Mouse (Mus musculus) adrenal gland, postnatal 14 days (tissue): ENCODE results near the gene Kmo. TPM values are rescaled to one million over a fixed set of nuclear protein-coding genes. Genes with fewer than 3 reads are reported as not detected.

ENCODE experiments used
- DNase-seq: peaks from one replicate; pipeline ENCODE4 v3.0.0; 2021; ENCODE audit warnings: mixed read lengths
- long read RNA-seq, 2 experiments: library from polyadenylated mRNA; stranded (forward); transcript quantifications; one replicate each; pipeline ENCODE4 v2.0.0; 2021
- total RNA-seq: library from RNA; stranded (reverse); gene quantifications from 2 replicates; pipeline ENCODE4 v1.2.3, GENCODE M21; 2021

Kmo gene
- 3.5 and 11.5 TPM in 2 replicates for total RNA-seq
- long read RNA-seq, experiment 1, partial matches to known transcripts: 0 of 6 reads
- long read RNA-seq, experiment 1, other reads (novel, unspliced or antisense): 5 of 6 reads
- long read RNA-seq, experiment 2, partial matches to known transcripts: 0 of 9 reads
- long read RNA-seq, experiment 2, other reads (novel, unspliced or antisense): 5 of 9 reads

DNA sequence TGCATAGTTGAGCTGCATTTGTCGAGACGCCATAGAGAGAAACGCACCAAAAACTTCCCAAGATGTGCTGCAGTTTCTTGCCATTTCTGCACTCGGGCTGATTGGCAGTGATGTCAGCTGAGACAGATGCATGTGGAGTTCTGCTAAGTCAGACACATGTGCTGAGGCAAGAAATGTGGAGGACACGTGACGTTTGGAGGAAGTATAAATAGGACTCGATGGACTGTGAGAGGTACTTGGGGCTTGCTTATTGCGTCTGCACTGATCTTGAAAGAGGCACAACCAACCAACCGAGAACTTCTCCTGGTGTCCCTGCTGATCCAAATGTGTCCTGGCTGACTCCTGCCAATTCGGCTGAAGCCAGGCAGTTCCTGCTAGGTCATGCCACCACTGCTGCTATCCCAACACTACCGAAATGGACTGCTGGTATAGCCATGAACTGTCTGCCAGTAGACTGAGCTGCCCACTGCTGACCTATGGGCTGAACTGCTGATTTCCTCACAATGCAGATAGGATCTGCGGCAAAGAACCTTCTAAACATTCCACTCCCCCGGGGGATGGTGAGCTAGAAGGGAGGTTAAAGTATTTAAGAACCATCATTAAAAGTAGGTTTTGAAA is at the start of gene Kmo:
Gene Kmo (plus strand): TSS at position 568 of the 618 bp plus-strand sequence.
- no peak for DNase-seq

- DNase-seq: no peak
Measured at GRCm38 (mm10) chr1:175574129-175574528, 46.1 kb upstream of the Kmo start.

DNA sequence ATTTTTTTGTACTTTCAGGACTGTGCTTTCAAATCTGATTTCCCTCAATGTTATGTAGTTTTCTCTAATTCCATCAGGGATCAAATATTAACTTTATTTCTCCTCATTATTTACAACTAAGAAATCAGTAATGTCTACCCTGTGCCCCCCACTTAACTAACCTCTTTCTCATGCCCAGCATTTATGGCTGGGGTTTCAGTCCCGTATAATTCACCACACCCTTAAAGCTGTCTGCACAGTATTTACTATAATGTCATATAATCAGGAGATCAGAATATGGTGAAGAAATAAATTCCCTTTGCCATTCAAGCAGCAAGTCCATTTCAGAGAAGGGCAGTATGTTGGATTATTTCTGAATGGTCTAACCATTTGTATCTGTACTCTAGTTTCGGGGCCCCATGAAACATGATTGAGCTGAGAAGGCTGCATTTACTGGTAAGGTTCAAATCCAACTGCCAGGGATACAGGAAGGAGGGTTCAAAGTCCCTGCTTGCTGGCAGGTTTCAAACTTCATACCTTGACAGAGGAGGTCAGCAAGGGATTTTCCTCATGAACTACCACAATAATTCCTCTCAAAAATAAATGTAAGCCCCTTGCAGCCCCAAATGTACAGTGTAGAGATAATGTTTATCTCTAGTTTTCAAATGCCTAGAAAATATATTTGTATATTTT is 41.6 kb upstream of the Kmo start:
- DNase-seq: no peak

- DNase-seq: no peak
Measured at GRCm38 (mm10) chr1:175579598-175580235, 40.5 kb upstream of the Kmo start.

DNA sequence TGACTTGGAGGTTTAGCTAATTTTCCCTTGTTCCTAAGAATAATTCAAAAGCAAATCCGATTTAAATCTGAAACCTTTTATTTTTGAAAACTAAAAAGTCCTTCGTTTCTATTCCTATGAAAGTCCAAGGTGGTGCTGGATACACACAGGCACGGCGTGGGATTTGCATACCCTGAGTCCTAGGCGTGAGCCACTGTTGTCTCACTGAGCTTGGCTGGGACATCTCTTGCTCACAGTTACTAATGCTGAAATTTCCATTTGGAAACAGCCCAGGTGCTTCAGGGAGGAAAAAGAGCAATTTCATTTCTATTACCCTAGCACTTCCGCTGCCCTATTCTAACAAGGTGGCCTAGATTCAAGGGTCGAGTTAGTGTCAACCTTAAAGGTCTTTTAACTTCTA is 39.8 kb upstream of the Kmo start:
- DNase-seq: no peak

DNA sequence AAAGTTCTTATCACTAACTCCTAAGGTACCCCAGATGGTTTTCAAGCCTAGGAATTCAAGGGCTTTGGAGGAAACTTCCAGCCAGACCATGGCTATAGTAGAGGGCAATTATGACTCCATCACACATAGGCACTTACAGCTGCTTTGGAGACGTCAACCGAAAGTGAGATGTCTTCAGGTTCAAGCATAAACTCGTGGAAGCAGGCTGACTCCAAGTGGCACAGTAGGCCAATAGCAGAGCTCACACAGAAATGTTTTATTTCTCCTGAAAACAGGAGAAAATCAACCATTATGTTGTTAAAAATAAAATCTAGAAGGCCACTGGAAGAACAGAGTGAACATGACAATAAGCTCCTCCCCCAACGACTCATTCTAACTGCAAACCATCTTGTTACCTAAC is 37.4 kb upstream of the Kmo start:
- no peak for DNase-seq

DNA sequence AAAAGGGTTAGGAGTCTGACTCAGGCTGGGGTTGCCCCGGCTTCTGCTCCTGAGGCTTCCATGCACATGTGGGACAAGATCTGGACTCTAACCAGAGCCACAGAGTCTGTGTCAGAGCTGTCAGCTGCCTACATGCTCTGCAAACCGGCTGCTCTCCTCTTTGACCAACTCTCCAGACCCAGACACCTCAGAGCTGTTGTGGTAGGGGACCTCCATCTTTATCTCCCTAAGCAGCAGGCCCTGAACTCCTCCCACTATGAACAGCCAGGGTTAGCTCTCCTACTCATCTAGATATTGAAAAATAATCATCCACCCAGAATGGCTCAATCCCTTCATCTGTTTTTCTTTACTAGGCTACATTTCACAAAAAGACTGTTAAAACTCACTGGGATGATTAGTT is 34.9 kb upstream of the Kmo start:
- DNase-seq: no peak

GRCm38 (mm10) chr1:175586656-175587055 is 33.5 kb upstream of the Kmo start:
- no peak for DNase-seq

- no peak for DNase-seq
Measured at GRCm38 (mm10) chr1:175592832-175593231, 27.3 kb upstream of the Kmo start.

GRCm38 (mm10) chr1:175602231-175602630 is 17.9 kb upstream of the Kmo start:
- DNase-seq: peak; percentile 50

DNA sequence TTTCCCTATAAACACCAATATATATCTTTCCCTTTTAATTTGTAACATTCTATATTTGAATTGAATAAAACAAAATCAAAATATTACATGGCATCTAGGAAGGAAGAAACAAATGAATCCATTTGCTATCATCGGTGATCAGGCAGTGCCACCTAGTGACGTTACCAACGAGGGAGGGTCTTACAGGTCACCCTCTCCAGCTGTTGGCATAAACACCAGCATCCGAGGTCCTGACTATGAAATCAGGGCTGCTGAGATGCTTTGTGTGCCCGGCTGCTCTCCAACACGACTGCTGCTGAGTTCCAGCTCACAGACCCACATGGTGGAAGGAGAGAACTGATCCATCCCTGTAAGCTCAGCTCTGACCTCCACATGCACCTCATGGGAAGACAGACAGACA is 16.8 kb upstream of the Kmo start:
- no peak for DNase-seq

- no peak for DNase-seq
Measured at GRCm38 (mm10) chr1:175607308-175607707, 12.9 kb upstream of the Kmo start.

DNA sequence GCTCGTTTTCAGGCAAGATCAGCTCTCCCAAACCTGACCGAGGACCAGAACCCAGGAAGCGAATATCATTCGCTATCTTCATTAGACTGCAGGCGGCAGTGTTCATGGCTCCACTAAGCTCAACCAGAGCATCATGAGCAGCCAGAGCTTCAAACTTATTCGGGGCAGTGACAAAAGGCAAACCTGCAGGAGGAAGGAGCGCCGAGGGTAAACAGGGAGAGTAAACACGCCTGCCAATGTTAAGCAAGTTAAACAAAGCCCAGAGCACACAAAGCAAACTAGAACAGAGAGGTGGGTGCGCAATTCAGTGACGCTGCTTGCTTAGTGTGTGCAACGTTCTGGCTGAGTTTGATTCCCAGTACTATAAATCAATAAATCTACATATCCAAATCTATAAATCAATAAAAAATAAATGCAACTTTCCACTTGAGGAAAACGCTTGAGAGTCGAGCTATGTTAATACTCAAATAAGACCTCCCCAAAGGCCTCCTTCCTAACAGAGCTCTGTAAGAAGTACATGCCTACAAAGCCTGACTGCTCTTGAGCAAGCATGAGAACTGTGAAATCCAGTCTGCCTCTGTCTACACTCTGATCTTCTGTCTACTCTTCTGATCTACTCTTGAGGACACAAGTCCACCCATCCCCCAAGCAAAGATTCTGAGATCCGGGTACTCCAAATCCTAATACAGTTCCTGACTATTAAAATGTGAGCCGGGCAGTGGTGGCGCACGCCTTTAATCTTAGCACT is 12.2 kb upstream of the Kmo start:
- DNase-seq: no peak

- no peak for DNase-seq
Measured at GRCm38 (mm10) chr1:175608708-175609107, 11.5 kb upstream of the Kmo start.

GRCm38 (mm10) chr1:175614992-175615391 is 5.2 kb upstream of the Kmo start:
- DNase-seq: no peak

DNA sequence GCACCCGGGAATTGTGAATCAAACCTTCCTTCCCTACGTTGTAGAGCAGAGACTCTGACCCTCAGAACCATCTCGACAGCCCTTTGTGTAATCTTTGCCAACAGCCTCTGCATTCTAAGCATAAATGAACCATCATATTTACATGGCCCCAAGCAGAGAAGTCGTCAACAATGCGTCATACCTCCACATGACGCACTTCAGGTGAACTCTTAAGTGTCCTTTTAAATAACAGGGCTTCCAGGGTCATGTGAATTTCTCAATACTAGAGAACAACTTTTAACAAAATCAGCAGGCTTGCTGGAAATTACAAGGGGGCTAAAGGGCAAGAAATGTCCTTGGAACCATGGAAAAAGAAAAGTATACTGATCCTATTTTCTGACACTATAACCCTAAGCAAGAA is 3.5 kb downstream of the Kmo start:
- no peak for DNase-seq

DNA sequence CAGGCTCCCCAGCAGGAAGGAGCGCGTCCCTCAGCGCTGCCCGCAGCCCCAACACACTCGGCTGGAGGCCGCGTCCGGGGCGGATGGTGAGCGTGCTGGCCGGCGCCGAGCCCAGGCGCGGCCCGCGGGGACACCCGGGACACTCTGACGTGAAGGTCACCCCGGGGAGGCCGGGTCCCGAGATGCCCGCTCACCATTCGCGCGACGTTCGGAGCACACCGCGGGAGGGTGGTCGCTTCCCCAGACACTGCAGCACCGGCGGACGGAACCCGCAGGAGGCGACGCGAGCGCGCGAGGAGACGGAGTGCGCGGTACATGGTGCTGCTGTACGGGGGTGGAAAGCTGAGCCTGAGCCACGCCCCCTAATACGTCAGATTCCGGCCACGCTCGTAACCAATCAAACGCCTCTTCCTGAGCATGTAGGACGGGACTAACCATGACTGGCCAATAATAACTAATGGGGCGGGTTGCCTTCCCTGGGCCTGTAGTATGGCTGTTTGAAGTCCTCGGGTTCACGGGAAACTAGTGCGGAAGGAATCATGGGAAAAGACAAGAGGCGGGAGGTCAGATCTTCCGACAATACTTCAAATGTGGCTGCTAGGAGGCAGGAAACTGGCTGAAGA is 5.2 kb downstream of the Kmo start, which contains the start of gene Fh1:
Gene Fh1 (minus strand): TSS at position 379 of the 623 bp plus-strand sequence.
- peak; percentile 97 for DNase-seq

DNA sequence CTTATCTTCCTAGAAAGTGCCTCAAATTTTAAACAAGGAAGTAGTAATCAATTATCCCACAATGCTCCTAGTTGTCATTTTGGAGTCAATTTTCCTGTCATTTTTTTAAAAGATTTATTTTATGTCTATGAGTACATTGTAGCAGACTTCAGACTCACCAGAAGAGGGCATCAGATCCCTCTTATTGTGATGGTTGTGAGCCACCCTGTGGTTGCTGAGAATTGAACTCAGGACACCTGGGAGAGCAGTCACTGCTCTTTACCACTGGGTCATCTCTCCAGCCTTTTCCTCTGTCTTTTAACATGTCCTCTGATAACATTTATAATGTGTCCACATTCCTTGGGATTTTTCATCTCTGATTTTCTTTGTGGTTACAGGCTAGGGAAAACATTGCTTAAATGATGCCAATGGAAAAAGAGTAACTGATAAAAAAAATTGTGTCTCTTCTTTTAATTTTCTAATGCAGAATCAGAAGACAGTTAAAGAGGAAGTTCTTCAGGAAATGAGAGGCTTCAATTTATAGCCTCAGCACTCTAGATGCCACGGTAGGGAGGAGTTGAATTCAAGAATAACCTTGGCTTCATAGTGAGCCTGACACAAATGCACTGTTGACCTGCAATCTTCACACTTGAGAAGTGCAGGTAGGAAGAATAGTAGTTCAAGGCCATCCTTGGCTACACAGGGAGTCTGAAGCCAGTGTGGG is 6.0 kb downstream of the Kmo start:
- DNase-seq: peak; percentile 28

GRCm38 (mm10) chr1:175629248-175629647 is 9.1 kb downstream of the Kmo start:
- no peak for DNase-seq

GRCm38 (mm10) chr1:175630345-175630744 is 10.2 kb downstream of the Kmo start:
- DNase-seq: no peak

GRCm38 (mm10) chr1:175631080-175631479 is 10.9 kb downstream of the Kmo start:
- DNase-seq: no peak
